Mouse (Mus musculus) Muller cell, postnatal 12 days (primary cell): ENCODE results near the gene Sema5a.

Source experiments
- DNase-seq: peaks from one replicate; pipeline ENCODE4 v3.0.0-alpha.2; 2015; ENCODE audit errors: inconsistent ontology term

Gene Sema5a

DNA sequence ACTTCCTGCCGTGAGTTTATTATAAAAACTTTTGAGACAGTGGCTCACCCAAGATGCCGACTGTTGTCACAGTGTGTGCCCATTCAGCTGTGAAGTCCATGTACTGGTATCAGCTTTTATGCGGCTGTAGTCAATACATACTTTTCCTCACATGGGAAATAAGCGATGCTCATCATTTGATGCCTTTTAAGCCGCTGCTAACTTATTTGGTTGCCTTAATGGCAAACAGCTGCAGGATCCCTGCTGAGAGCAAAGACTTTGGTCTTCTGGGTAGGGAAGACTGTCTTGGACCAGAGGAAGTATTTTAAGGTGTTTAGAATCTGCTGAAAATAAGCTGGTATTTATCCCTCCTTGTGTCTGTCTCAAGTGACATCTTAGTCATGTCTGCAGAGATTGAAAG lies 2.7 kb downstream of the Sema5a start:
- no peak for DNase-seq

DNA sequence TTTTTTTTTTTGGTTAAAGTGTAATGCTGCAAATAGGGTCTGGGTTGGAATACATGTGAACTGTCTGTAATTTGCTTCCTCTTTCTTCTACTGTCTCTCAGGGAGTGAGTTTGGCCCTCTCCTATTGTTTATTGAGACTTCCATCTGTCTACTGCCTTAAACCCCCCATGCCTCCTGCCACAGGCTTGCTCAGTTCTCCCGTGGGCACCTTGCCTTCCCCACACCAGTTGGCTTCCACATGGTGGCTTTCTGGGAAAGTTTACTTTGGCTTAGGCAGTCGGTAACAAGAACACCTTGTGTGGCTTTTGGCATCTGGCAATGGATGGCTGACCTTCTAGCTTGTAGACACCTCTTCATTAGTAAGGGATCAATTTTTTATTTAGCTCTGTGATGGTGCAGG lies 10.2 kb downstream of the Sema5a start:
- DNase-seq = no peak

DNA sequence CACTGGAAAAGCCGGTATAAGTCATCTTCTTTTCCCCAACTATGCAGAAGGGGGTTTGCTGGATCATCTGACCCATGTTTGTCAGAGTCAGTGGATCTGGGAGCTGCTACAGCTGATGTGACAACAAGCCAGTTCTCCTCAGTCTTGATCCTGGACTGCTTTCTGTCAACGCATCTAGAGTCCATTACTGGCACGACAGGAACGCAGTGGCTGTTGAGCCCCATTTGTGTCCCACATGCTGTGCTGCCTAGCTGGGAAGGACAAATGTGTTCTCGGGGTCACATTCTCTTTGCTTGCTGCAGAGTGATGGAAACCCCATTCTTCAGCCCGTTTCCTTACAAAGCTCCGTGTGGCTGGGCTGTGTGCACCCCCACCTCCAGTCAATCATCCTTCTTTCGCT lies 12.7 kb downstream of the Sema5a start:
- DNase-seq = no peak

DNA sequence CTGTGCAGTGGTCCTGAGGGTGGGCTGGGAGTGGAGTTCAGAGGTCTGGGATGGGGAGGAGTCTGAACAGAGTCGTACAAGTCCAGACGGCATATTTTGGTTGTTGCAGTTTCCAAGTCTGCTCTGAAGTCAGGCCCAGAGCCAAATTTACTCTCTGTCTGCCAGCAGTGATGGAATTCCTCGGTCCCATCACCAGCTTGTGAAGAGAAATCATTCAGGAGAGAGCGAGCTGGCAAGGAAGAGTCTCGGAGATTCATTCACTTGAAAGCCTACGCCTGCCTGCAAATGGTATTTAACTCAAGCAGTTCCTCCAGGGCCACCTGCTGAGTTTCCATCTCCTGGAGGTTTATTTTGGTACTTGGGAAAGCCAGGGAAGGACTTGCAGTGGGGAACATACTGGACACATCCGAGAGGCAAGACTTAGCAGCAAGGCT lies 13.3 kb downstream of the Sema5a start:
- DNase-seq = peak; percentile 88

DNA sequence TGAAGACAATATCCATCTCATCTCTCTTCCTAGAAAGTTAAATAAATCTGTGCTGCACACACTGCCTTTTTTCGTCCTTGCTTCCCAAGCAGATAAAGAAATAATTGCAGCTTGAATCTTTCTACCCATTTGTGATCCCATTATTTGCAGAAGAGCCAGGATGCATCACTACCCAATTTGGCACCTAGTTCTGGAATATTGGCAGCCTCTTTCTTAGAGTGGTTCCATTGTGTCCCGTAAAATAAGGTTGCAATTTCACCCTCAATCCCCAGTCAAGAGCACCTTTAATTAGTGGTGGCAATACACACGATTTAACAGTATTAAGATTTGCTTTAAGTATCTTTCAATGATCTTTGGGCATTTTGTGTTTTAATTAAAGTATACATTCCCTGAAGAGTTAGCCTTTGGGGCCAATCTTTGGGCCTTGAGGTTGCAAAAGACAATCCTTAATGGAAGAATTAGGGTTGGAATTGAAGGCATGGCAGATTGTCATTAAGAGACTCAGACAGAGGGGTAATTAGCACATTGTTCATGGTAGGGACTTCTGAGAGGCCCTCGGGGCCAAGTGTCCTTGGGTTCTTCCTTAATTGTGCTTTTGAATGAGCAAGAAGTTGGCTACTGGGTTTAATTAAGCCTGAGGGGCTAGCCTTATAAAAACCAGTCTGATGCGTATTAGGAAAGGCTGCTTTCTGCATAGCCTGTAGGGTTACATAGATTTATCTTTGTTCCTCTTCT lies 14.9 kb downstream of the Sema5a start:
- peak; percentile 75 for DNase-seq

DNA sequence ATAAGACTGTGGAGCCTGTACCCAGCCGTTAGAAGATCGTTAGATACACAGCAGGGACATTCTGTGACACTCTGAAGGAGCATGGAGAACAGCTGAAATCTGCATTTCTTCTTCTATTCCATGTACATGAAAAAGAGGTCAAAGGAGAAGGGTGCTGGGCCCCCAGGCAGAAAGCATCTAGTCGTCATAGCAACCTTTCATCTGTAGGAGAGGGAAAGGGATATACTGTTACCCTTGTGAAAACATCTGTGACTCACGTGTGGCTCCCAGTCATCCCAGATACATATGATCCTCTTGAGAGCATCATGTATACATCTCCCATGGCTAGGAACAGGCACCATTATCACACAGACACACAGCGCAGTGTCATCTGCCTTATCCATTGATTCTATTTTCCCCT lies 16.3 kb downstream of the Sema5a start:
- DNase-seq = no peak

DNA sequence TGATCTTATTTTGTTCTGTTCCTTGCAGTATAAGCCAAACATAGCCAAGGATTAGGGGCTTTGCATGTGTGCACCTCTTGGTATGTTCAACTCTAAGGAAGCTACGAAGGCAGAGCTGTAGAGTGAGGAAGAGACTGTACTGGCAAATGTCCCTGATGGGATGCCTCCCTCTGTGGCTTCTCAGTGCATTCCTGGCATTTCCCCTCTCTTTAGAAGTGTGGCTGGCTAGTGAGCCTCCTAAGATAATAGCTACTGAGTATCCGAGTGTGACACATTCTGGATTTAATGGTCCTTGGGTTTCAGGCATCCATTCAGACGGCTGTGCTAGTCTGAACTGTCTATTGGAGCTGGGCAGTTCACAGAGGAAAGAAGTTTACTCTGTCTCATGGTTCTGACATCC lies 19.0 kb downstream of the Sema5a start:
- peak; percentile 93 for DNase-seq

DNA sequence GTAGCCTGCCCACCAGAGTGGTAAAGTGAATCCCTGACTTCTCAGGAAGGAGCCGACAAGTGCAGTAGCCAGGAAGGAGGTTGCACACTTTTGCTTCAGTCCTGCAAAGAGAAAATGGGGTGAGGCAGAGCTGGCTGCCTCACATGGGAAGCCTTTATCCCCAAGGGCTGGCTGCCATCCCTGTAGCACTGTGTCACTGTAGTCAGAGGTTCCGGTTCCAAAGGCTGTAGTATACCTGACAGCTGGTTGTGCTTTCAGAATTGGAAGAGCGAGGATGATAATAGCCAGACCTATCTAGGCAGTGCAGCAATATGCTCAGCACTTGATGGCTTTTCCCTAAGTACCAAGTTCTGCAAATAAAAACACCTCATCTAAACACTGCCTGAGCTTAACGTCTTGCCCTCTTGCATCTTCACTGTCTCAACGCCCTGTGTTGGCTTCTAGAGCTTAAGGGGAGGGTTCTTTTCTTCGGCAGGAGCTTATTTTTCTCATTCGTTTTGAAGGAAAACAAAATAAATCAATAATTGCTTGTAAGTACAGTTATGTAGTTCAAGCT lies 20.3 kb downstream of the Sema5a start:
- no peak for DNase-seq

DNA sequence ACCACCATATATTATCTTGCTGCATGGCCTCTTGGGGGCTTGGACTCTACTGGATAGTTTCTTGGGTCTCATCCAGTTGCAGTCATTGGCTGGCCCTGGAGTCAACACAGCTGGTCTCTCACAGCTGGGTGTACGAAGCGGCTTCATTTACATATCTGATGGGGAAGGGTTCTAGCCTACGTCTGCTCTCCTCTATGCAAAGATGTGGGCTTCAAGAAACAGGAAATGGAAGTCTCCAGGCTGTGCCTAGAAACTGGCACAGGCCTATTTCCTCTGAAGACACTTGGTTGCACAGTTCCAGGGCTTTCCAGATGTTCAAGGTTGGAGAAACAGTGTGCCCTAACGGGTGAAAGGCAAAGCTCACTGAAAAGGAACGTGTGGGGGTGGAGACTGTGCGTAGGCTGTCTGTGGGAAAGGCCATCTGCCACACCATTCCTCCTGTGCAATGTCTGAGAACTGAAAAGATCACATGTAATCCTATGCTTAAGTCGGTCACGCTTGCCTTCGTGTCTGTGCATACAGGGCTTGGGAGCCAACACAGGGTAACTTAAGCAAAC lies 20.8 kb downstream of the Sema5a start:
- no peak for DNase-seq

DNA sequence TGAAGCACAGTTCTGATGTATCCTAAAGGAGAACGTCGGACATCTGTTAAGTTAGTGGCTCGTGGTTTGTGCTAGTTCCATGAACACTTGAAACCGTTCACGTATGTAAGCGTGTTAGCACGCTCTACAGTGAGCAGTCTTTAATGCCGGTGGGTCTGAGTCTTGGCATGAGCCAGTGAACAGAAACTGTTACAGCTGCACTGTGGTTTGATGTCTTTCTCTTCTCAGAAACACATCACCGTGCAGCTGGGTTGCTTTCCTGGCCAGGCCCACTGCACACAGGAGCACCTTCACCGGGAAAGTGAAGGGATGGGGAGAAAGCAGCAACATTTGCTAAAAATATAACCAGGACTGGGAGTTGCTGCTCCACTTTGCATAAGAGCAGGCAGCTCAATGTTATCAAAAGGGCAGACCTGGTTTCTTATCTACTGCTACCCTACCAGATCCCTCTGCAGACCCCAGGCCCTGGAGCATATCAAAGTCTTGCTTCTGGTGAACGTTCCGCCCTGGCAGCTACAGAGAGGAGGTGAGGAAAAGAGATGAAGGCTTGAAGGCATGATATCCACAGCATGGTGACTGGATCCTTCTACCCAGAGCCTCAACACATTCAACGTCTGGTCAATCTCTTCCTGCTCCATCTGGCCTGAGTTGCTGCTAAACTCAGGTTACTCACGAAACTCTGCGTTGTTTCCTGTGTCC lies 21.7 kb downstream of the Sema5a start:
- DNase-seq = no peak

DNA sequence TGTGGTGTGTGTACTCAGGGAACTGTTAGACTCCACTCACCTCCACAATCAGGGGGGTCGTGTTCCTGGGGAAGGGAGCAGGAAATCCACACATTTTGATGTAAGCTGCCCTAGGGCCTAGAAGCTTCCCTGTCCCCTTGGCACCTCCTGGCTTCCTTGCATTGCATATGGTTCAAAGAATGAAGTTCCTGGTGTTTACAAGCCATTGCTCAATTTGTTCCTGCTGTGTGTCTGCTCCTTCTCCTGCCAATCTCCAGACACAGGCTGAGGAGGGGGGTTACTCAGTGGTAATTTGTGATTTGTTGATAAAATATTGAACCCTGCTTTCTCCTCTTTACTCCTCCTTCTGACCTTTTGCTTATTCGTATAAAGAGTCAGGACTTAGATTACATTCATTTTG lies 25.5 kb downstream of the Sema5a start:
- DNase-seq = no peak

DNA sequence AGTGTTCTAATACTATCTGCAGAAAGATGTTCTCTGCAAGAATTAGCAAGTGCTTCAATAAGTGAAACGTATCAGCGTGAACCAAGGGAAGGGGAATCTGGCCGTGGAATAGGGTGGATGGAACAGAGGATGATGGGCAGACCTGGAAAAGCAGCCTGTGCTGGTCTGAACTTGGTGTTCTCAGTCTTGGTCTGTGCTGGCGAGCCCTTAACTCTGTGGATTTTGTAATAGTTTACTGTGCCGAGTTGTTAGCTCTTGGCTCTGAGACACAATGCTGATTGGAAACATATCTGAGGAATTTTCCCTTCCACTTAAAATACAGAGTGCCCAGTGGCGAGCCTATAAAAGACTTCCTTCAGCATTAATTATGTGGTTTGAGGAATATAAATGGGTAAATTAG lies 29.3 kb downstream of the Sema5a start:
- peak; percentile 87 for DNase-seq

DNA sequence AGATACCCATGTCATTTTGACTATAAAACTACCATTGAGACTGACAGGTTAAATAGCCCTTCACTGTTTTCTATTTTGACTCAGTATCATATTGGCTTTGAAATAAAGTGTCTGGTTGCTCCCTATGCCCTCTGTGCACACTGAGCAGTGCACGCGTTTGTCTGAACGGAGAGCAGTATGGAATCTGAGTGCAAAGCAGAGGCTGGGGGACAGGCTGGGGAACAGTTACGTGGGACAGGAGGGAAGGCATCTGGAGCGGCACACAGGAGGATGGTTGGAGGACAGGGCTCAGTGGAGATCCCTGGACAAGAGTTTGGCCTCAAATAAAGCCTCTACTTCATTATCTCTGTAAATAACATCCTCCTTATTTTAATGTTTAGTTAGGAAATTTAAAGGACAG lies 30.4 kb downstream of the Sema5a start:
- no peak for DNase-seq

DNA sequence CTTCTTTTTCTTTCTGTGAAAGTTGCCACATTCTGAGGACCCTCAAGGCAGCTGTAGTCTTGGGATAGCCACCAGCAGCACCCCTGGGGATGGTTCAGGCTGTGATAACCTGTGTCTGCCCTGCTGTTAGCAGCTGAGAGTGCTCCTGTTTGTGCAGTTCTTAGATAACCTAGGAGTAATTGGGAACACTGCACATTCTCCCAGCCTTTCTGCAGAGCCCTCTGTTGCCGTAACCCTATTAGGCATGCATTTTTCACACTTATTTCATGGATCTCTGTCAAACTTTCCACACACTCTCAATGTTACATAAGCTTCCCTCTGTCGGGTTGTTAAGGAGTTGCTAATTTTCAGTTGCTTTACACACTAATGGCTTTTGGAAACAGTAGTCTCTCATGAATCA lies 34.0 kb downstream of the Sema5a start:
- DNase-seq = peak; percentile 68

DNA sequence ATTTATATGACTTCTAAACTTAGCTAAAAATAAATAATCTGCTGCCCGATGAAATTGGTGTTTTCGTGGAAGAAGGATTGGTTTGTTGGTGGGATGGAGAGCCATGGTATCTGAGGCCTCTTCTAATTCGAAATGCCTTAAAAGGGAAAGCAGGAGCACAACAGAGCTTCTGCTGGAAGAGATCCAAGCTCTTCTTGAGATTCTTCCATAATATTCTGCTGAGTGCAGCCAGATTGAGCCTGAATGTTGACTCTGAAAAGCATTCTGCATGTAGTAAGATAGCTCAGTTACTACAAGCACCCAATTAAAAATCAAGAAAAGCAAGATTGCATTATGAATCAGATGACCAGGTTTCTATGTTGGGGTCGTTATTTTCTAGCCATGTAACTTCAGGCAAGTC lies 36.8 kb downstream of the Sema5a start:
- no peak for DNase-seq

DNA sequence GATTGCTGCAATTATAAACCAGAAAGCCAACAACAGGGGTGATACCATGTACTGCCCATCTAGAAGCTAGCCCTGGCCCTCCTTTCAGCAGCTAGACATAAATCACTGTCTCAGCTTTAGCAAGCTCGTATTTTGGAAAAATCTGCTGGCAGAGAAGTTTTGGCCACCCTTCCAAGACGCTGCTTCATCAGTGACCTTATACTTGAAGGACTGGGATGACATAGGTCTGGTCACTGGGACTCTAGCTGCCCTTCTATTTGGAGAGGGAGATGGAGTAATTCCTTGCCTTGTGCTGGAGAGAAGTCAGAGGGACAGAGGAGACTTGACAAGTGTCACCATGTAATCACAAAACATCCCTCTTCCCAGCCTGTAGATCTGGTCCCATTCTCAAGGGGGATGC lies 40.1 kb downstream of the Sema5a start:
- DNase-seq = no peak

DNA sequence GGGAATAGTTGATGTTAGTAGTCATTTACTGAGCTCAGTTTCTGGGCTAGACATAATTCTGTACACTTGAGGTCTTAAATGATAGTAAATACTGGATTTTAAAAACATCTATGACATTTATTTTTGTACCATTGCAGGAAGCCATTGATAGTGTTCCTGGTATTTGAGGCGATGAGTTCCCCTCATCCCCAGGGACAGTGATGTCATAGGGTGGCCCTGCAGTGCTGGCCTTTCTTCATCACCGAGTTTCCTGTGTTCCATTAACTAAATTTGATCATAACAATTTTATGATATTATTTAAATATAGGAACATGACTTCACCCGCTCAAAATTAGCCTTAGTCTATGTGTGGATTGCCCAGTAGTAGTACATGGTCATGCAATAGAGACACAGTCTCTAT lies 41.7 kb downstream of the Sema5a start:
- DNase-seq = no peak

DNA sequence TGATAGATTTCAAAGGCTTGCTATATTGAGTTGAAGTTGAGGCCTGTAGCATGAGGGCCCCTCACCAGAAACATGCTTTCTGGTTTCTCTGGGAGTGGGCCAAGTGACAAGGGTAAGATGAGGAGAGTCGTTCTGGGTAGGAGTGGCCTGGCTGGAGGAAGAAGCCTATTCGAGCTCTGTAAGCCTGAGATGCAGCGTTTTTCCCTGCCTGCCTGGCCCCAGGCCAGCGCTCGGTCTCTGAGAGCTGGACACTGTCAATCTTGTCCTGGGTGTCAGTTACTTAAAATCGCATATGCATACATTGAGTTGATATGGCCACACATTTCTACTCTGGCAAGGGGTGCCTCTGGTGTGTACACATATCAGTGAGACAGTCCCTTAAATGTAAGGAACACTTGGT lies 43.9 kb downstream of the Sema5a start:
- DNase-seq = peak; percentile 31

DNA sequence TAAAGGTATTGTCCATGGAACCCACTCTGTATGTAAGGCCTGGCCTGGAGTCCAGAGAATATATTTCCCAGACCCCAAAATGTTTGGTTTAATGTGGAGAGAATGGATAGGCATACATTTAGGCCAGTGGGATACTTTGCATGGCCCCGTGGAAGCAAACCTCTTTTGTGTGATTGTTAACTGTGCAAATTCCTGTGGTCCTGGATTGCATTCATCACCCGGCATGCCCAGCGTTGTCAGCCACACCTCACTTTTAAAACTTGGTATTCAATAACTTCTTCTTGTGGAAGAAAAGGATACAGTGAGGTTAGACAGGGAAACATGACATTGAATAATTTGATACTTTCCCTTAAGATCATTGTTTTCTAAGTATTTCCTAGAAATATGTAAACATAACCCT lies 46.4 kb downstream of the Sema5a start:
- DNase-seq = peak; percentile 61

DNA sequence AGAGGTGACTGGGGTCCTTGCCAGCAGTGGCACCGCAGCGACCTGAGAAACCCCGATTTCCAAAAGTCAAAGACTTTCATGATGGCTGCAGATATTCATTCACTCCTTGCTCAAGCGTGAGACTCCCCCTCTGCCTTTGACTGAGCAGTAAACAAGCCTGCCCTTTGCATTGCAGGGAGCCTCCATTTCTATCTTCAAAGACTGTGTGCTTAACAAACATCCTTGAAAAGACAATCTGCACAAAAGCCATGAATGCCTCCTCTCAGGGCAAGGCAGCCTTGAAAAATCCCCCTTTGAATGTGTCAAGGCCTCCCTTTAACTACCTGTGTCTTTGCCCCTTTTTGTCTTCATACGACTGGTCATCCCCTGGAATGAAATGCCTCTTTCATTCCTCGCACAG lies 51.9 kb downstream of the Sema5a start:
- DNase-seq = no peak

DNA sequence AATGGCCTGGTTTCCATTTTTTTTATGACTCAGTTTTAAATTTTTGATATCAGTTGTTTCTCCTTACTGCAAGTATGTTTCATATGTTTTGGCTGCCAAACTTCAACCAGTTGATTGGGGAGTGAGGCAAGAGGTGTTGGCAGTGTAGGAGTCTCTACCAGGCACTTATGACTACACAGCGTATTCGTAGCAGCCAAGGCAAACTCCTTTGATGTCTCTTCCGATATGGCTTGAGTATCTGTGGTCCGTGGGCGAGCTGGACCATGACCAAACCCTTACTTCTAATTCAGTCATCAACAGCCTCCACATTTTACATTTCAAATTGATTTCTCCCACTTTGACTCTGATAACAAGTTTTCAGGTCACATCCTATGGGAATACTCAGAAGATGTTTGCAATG lies 52.7 kb downstream of the Sema5a start:
- no peak for DNase-seq

DNA sequence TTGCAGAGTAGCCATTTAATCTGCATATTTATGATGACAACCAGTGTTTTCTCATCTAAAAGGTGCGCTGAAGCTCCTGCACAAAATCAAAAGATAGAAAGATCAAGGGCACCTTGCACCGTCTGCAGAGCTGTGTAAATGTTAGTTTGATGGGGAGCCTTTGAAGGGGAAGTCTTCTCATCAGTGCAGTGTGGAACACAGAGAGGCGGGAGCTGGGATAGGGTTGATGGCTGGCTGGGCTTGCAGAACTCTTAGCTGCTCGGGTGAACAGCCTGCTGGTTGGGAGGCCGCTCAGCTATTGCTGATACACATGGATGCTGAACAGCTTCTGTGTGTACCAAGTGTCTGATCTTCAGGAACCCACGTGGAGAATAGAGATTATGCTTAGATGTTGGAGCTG lies 53.9 kb downstream of the Sema5a start:
- no peak for DNase-seq

DNA sequence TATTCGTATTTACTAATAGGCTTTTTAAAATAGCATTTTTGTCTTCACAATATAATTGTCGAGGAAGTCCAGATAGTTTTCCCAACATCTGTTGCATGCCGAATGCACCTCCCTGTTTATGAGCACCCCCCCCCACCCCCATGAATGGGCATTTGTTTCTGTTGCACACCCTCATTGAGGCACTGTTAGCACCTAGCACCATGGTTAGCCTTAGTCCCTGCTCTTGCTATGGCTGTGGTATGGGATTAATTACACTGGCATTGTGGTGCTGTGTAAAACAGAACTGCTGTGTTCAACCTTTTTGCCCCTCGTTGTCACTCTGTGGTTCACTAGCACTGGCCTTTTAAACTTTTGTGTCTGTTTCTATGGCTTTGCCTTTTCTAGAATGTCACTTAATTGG lies 56.4 kb downstream of the Sema5a start:
- DNase-seq = no peak
